Mouse (Mus musculus) heart, adult 11 months (tissue): ENCODE measurements around the gene Enox1.
"Not testable (repeated sequence)": the region's sequence is repeated elsewhere in the genome, so short reads cannot be mapped to it uniquely, and the experiment has no call there.

Experiments used
- DNase-seq: peaks from one replicate; pipeline ENCODE4 v3.0.0; 2022

The Enox1 gene

DNA sequence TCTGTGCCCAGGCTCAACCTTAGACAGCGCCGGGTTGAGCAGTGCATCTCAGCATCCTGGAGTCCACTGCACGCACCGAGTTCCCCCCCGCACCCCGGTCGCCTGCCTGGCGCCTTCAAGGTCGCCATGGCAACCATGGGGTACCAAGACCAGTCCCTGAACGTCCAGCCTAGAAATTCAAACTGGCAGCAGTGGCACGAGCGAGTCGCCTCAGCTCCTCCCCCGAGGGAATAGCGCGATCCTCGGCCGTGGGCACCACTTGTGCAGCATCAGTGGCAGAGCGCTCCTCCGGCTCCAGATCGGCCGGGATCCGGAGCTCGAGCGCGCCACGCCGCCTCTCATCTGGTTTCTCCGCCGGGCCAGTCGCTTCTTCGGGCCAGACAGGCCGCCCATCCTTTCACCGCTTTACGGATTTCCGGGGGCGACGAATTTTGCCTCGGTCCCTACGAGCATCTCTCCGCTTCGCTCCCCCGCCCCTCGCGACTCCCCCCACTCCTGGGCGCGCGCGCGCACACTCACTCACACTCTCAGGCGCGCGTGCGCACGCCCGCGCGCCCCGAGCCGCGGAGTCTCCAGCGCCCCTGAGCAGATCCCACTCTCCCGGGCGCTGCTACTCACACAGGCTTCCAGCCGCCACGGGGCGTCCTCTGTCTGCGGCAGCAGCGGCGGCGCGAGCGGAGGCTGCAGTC lies at the start of gene Enox1:
TSS of gene Enox1 (plus strand) at position 542 of the 689 bp plus-strand sequence.
- DNase-seq, result peak; percentile 96

GRCm38 (mm10) chr14:77110622-77111021 lies 45.9 kb upstream of the Enox1 start:
- DNase-seq, result not testable (repeated sequence)

DNA sequence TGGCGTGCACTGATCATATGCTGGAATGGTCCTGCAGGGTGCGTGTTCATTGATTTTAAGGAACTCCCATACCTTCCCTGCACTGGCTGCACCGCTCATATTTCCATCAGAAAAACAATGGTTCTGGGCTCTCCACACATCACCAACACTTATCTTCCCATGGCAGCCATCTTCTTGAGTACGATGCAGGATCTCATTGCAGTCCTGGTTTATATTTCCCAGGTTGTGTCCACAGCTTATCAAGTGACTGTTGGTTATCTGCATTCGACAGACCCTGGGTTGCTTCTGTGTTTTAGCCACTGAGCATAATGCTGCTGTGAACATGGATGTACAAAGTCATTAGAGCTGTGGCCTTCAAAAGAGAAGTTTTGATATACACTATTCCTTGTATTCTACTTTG lies 26.0 kb upstream of the Enox1 start:
- no peak for DNase-seq

- no peak for DNase-seq
These were observed 19.6 kb upstream of the Enox1 start for GRCm38 (mm10) chr14:77136936-77137335.

DNA sequence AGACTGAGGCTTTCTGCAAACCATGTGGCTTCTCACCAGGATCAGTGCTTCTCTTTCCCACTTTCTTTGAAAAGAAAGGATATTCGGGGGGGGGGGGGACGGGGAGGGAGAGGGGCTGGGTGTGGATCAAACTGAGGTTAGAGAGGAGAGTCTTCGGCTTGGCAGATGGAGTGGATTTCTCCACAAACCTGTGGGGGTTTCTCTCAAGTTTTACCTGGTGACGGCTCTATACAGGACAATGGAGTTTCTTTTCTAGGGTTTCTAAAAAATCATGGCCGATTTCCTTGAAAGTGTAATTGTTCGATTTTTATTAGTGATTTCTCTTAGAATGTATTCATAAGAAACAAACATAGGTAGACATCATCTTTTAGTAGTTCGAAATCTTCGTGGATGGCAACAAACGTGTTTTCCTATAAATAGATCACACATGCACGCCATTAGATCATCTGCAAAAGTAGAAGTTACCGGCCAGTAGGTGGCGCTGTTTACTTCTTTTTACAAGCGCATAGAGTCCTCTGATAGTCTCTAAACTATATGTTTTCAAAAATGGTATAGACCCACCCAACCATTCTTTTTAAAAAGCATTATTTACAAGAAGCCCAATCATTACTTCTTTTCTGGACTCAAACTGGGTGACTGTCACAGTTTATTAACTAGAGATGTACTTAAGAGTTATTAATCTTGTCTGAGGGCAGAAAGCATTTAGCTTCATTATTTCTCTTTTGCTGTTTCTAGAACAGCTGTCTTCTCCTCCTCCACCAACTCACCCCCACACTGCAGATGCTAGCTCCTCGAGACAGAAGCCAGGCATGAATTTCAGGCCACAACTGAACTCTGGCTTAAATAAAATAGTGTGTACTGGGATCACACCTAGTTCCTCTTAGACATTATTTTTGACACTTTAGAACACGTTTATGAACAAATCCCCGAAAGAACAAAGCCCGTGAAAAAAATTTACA lies 15.0 kb upstream of the Enox1 start:
- peak; percentile 61 for DNase-seq

DNA sequence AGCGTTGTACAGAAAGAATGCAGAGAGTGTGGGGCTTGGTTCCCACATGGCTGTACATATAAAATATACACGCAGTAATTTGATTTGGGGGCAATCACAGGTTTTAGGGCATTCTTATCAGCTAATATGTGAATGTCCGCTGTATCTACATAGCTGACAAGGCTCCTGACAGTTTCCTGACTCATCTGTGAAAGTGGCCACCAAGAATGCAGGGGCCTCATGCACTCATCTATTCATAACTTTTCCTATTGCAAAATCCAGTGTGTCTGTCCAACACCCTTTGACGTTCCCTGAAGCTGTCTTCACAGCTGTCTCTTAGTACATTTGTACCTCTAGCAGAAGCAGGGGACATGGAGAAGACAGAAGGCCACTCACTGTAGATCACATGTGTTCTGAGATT lies 11.5 kb upstream of the Enox1 start:
- DNase-seq, result peak; percentile 73

DNA sequence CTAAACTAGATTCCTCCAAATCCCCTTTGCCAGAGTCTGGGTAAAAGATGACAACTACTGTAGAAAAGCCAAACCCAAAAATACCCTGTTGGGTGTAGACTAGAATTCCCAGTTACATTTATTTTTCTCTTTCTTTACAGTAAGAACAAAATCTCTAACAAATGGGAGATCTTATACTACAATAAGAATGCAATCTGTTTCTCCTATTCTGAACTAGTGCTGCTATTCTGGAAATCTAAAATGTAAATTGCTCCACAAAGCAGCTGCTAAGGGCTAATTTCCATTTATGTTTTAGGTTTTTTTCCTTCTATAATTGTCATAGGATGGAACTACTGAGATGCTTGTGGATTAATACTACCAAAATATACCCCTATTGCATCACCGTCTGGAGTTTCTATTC lies 8.9 kb upstream of the Enox1 start:
- DNase-seq, result no peak

- peak; percentile 72 for DNase-seq
These were observed 6.0 kb upstream of the Enox1 start for GRCm38 (mm10) chr14:77150556-77150955.

GRCm38 (mm10) chr14:77151431-77151830 lies 5.1 kb upstream of the Enox1 start:
- DNase-seq, result peak; percentile 92

GRCm38 (mm10) chr14:77156911-77157504 lies 445 bp downstream of the Enox1 start:
- no peak for DNase-seq

- DNase-seq, result peak; percentile 98
These were observed 945 bp downstream of the Enox1 start for GRCm38 (mm10) chr14:77157505-77157911.

GRCm38 (mm10) chr14:77159397-77159796 lies 2.8 kb downstream of the Enox1 start:
- no peak for DNase-seq

- peak; percentile 66 for DNase-seq
These were observed 5.9 kb downstream of the Enox1 start for GRCm38 (mm10) chr14:77162496-77162895.

- peak; percentile 66 for DNase-seq
These were observed 7.8 kb downstream of the Enox1 start for GRCm38 (mm10) chr14:77164396-77164795.

- DNase-seq, result peak; percentile 51
These were observed 11.6 kb downstream of the Enox1 start for GRCm38 (mm10) chr14:77168161-77168560.

GRCm38 (mm10) chr14:77174491-77174890 lies 17.9 kb downstream of the Enox1 start:
- peak; percentile 80 for DNase-seq

DNA sequence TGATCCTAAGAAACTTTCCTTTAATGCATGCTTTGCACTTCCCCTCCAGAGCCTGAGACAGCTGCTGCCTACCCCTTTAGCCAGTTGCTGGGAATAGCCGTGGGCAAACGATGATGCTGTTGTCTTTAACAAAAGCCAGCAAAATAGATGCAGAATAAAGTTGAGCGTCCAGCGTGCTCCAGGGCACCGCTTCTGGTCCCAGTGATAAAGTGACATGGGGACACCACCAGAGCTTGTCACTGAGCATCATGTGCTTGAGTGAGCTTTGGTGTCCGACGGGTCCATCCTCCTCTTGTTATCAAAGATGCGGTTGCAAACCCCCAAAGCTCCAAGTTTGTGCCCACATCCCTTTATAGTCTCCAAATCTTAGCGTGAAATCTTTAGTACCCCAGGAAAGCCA lies 18.4 kb downstream of the Enox1 start:
- DNase-seq, result peak; percentile 71

DNA sequence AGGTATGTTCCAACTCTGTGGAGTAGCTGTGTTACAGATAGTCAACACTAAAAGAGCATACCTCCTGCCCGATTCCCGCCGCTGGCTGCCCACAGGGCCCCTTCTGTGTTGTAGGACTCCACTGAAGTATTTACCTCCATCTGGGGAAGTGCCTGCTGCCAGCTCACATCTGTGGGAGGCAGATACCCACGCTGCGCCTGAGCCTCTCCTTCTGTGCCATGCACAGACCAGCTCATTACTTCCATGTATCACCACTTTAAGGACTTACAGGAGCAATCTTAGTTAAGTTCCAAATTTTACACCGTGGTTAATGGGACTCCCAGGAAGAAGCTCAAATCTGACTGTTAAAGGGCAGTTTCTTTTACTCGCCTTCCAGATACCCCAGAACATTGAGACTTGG lies 23.7 kb downstream of the Enox1 start:
- DNase-seq, result no peak

- DNase-seq, result peak; percentile 84
These were observed 24.3 kb downstream of the Enox1 start for GRCm38 (mm10) chr14:77180753-77181374.

DNA sequence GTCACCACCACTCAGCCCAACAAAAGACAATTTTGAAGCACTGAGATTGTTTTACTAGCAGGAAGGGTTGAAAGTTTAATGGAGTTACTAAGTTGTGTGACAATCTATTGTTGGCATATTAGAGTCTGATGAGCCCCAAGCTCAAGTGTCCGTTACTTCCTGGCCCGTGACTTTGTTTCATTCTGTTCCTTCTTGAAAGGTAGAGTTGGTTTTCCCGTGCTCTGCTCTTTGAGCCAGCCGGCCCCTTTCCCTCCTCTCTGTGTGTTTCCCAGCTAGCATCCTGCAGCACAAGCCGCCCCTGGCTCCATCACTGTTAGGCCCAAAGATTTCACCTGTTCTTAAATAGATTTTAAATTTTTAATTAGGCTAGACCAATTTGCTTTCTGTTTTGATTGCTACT lies 26.9 kb downstream of the Enox1 start:
- DNase-seq, result peak; percentile 60

- peak; percentile 74 for DNase-seq
These were observed 33.6 kb downstream of the Enox1 start for GRCm38 (mm10) chr14:77190158-77190557.

DNA sequence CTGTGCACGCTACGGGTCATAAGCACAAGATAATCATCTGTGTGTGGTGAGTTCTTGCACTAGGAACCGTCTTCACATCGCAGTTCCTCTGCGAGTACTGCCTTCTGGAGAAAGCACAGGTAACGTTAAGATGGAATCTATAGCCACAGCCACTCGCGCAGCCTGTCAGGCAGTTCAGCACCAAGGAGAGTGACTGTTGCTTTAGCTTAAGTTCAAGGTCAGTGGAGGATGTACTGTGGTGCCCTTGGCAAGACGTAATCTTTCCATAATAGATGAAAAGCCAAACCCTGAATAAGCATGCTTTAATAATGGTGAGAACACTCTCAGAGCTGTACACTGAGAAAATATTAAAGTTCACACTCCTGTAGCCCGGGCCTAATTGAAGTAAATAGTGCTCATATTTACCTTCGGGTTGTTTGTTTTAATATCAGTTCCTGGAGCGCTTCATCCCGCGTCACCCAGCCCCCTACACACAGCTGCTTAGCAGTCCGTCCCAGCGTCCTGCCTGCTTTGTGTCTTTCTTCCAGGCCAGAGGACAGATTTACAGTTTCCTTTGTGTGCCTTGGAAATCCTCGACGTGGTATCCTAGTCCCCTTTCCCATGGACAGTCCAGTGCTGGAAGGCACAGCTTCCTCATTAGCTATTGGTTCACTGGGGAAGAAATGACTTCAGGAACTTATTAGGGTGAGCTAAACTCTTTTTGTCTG lies 38.9 kb downstream of the Enox1 start:
- no peak for DNase-seq
